In the genomic region with DNA sequence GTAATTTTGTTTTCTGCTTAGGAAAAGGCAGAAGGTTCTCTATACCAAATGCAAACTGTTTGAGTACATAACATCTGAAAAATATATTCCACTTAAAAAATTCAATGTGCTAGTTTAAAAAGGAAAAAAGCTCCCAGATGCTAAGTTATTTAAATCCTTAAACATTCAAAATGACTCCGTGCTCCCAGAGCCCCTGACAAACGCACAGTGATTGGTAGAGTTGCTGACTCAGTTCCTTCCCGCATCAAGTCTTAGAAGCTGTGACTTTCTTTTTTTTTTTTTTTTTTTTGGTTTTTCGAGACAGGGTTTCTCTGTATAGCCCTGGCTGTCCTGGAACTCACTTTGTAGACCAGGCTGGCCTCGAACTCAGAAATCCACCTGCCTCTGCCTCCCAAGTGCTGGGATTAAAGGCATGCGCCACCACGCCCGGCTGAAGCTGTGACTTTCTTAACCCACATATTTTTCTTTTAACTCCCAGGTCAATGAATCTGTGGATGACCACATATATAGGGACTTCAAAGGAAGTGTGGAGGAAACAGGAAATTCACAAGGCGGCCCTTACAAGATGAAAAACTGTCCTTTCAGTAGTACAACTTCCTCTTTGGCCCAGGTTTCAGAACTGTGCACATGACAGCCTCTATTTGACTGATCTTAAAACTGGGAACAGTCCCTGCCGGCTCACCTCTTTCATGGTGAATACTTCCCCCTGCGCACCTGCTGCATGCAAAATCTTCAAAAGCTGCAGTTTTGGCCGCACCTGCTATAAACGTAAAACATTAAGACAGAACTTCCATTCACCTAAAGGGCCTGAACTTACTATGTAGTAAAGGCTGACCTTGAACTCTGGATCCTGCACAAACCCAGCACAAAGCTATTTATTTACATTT, we compare ENCODE assay signal across 20 mouse cellular contexts. TPM values are rescaled to one million over a fixed set of nuclear protein-coding genes. Genes with fewer than 3 reads are reported as not detected.
DNase-seq lines count a peak whose midpoint lies in the region; ATAC-seq and TF ChIP-seq lines count a peak whose summit lies in the region.
"Had no signal": no experiment of that assay in that cellular context is flagged by ENCODE, and none has a peak within 500 bp of the region (broad histone marks: within the 10 kb centered on the region; RNA-seq: fewer than 3 reads in every experiment).

No protein-coding gene starts in this region.

- 29% methylated on average over 13 of the region's 13 CpGs for WGBS in thymus, adult 2 months

- H3K9me3 ChIP-seq in E14TG2a.4 (ENCODE audit: low read length) = no peaks in the 10 kb centered on the region
- H3K9me3 ChIP-seq: embryonic facial prominence, embryonic 10.5 days; heart, embryonic 15.5 days; hindbrain, embryonic 12.5 days; limb, embryonic 10.5 days; stomach, embryonic 15.5 days had no signal

- H3K4me3 ChIP-seq in E14TG2a.4 (replicated peaks; ENCODE audit: low read length) = 0 out of 2 replicates have a peak overlapping the region, but pooled peaks have one; percentile 3
- no peak overlapping the region for H3K4me3 ChIP-seq in thymus, adult 2 months (ENCODE audit: control insufficient read depth, insufficient read depth, low read length)
- H3K4me3 ChIP-seq: embryonic facial prominence, embryonic 10.5 days; heart, embryonic 15.5 days; hindbrain, embryonic 12.5 days; limb, embryonic 10.5 days; stomach, embryonic 15.5 days had no signal

- H3K36me3 ChIP-seq in E14TG2a.4 (ENCODE audit: insufficient read depth, low read length) = peaks cover 95% of the 10 kb centered on the region
- peaks cover 48% of the 10 kb centered on the region for H3K36me3 ChIP-seq in thymus, adult 2 months (ENCODE audit: control insufficient read depth, insufficient read depth, low read length)

- no peak overlapping the region for H3K27ac ChIP-seq in thymus, adult 2 months (ENCODE audit: control insufficient read depth, insufficient read depth, low read length)
- H3K27ac ChIP-seq: embryonic facial prominence, embryonic 10.5 days; heart, embryonic 15.5 days; hindbrain, embryonic 12.5 days; kidney, postnatal 0 days; limb, embryonic 10.5 days; liver, embryonic 14.5 days; macrophage; stomach, embryonic 15.5 days had no signal

- peaks cover 65% of the 10 kb centered on the region for H3K4me1 ChIP-seq in E14TG2a.4 (replicated peaks; ENCODE audit: low read depth, low read length)
- H3K4me1 ChIP-seq in thymus, adult 2 months (replicated peaks; ENCODE audit: control insufficient read depth, insufficient read depth, low read length) = no peaks in the 10 kb centered on the region
- H3K4me1 ChIP-seq: embryonic facial prominence, embryonic 10.5 days; hindbrain, embryonic 12.5 days; limb, embryonic 10.5 days; stomach, embryonic 15.5 days had no signal

- no peaks in the 10 kb centered on the region for H3K27me3 ChIP-seq in E14TG2a.4 (ENCODE audit: insufficient read depth, low read length)
- H3K27me3 ChIP-seq in thymus, adult 2 months (ENCODE audit: control insufficient read depth, insufficient read depth, low read length) = no peaks in the 10 kb centered on the region
- H3K27me3 ChIP-seq: heart, embryonic 15.5 days; hindbrain, embryonic 12.5 days; stomach, embryonic 15.5 days had no signal

- no peak for TF ChIP-seq CTCF in E14TG2a.4 (conservative IDR thresholded peaks at IDR 0.05; ENCODE audit: low read length)
- TF ChIP-seq CTCF in thymus, adult 2 months (IDR thresholded peaks at IDR 0.05; ENCODE audit: borderline replicate concordance, control insufficient read depth, extremely low read depth, insufficient read depth, low read length, poor library complexity) = no peak

- no peak for TF ChIP-seq POLR2A in thymus, adult 2 months (IDR thresholded peaks at IDR 0.05; ENCODE audit: control insufficient read depth, extremely low read depth, insufficient read depth, low read length, poor library complexity)

- ATAC-seq in common myeloid progenitor, adult 5-6 weeks (replicated peaks; ENCODE audit: low read depth, poor library complexity, severe bottlenecking) = peak; percentile 52
- ATAC-seq: intestine, embryonic 16.5 days had no signal

- DNase-seq in A20 (ENCODE audit: low read depth, low spot score) = peak; percentile 90
- peak; percentile 46 for DNase-seq in thymus, adult 2 months
- DNase-seq in layer of hippocampus, adult 18-20 months (ENCODE audit: low spot score in 2 of 2) = no peak
- no peak for DNase-seq in c-Kit-positive CD71-positive TER-119-positive erythroid progenitor cells, embryonic 14.5 days (ENCODE audit: low spot score)
- DNase-seq in layer of hippocampus, adult 9-11 months = no peak
- DNase-seq: cerebellum, adult 9-10 months; gastrocnemius, postnatal 25 days; layer of hippocampus, postnatal 36 days; right cerebral cortex, postnatal 25 days had no signal

RNA-seq across cellular contexts. Expression of gene Mdm4, which starts 18.2 kb away (rescaled TPM):
- 104 and 113 TPM in 2 replicates for total RNA-seq in common myeloid progenitor, adult 5-6 weeks (2017)
- polyA plus RNA-seq in thymus, adult 2 months (2012; rRNA removed) = 127 and 147 TPM in 2 replicates
- 10 to 100 TPM; 68.0 to 86.7 TPM for total RNA-seq in layer of hippocampus, adult 18-20 months (2021)

RNA-seq across cellular contexts. Expression of gene Pik3c2b, which starts 33.3 kb away (rescaled TPM):
- total RNA-seq in common myeloid progenitor, adult 5-6 weeks (2017) = 1.5 and 2.6 TPM in 2 replicates
- 9.5 and 12.1 TPM in 2 replicates for polyA plus RNA-seq in thymus, adult 2 months (2012; rRNA removed)
- 10 to 100 TPM; 14.5 to 15.0 TPM for total RNA-seq in layer of hippocampus, adult 18-20 months (2021)

Comparison
In these comparisons a context has a peak if more than half of its experiments do, and no peak if none do; other contexts are left out.
1. DNase-seq: peak in A20 (single experiment) and thymus, adult 2 months (single experiment); none in layer of hippocampus, adult 18-20 months (0 of 2), c-Kit-positive CD71-positive TER-119-positive erythroid progenitor cells, embryonic 14.5 days (single experiment) and layer of hippocampus, adult 9-11 months (single experiment).